Mouse (Mus musculus) yolk sac, embryonic 10.5 days (tissue): ENCODE results near the gene Mex3a.
"Not testable (repeated sequence)": the region's sequence is repeated elsewhere in the genome, so short reads cannot be mapped to it uniquely, and the experiment has no call there.

Experiments used
- DNase-seq: peaks from one replicate; pipeline ENCODE4 v3.0.0-alpha.2; 2017; ENCODE audit warnings: low spot score

Gene Mex3a

DNA sequence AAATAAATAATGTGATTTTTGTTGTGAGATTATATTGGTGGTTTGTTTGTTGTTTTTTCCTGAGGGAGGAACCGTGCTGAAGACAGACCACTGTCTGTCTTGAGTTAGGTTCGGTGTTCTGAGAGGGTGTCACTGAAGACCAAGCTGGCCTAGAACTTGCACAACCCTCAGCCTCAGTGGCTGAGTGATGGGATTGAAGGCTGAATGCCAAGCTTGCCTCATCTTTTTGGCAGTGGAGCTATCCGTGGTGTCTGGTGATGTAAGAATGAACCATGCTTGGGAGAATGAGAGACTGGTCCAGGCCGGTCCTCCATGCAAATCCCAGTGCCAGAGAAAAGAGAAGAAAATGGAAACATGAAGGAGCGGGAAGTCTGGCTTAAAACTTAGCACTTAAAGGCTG lies 37.5 kb downstream of the Mex3a start:
- no peak for DNase-seq

DNA sequence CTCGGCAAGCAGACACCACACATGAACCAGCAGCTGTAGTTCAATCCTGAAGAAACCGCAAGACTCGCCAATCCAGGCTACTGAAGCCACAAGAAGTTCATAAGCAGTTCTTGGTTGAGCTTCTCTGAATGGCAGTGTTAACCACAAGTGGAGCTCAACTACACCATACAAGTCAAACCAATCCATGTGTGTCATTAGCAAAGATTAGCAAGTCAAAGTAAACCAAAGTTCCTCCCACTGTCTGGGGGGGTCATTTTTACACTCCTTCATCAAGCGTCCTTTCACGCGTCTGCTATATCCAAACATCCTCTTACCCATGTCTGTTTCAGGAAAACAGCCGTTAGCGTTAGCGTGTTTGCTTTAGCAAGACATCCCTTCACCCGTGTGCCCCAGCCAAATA lies 38.1 kb downstream of the Mex3a start:
- DNase-seq = no peak

DNA sequence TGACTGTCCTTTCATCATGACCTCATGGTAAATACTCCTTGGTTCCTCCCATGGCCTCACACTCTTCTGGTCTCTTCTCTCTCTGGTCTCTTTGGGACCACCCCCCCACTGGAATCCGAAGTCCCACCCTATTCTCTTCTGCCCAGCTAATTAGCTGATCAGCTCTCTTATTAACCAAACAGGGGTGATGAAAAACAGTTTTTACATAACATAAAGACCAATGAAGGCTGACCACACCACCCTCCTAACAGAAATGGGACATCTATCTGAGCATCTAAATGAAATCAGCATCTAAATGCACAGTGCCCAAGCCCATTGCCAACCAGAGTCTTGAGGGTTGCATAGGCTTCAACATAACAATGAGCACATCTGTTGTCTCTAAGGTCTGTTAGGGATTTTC lies 39.7 kb downstream of the Mex3a start:
- DNase-seq = no peak

DNA sequence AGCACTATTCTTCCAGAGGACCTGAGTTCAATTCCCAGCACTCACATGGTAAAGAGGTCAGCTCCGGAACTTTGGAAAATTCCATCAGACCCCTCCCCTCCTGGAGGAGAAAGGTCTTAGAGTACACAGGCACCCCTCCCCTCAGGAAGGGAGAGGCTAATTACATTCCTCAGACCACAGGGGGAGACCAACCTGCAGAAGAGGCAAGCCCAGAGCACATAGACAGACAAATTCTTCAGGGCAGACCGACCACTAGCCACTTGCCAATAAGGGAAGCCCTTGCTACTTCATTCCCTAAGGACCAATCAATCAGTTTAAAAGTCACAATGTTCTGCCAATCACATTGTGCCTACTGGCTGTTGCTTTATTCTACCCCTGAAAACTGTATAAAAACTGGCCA lies 40.6 kb downstream of the Mex3a start:
- DNase-seq = no peak

DNA sequence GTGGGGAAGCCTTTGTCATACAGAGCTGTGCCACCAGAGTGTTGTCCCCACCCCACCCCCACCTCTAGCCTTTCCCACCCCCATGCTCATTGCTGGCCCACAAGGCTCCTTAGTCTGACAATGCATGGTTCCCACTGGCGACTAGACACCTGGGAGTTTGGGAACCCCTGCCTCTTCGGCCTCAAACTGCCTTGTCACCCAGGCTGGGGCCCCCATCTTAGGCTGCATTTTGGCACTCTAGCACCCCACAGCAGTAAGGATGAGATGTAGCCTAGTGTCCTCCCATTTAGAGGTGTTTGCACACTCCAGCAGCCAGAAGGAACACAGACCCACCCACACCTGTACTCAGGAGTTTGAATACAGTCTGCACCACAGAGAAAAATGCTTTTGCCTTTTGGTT lies 41.6 kb downstream of the Mex3a start:
- no peak for DNase-seq

DNA sequence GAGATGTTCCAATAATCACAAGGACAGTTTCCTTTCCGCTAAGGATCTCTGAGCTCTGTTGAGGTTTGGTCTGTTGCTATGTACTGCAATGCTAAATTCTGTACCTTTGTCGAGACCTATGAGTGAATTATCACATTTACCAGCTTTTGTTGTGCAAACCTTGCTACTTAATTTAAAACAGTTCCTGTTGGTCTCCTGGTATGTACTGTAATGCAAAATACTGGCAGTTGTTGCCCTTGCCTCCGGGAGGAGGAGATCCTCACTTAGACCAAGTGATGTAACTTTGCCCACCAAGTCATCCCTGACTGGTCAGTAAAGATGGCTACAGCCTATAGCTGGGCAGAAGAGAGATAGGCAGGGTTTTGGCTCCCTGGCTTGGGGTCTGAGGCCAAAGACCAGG lies 43.3 kb downstream of the Mex3a start, which contains the start of gene Ssr2:
TSS of gene Ssr2 (plus strand) at position 337 of the 400 bp plus-strand sequence.
- no peak for DNase-seq

DNA sequence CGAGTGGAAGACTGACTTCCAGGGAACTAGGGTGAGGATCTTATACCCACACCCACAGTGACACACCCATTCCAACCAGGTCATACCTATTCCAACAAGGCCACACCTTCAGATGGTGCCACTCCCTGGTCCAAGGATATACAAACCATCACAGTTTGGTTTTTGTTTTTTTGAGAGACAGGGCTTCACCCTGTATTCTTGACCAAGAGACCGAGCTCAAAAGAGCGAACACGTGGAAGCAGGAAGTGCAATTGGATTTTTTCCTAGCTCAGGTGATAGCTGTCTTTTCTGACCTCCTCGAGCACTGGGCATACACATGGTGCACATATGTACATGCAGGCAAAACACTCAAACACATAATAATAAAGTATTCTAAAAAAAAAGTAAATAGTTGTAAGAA lies 45.7 kb downstream of the Mex3a start:
- not testable (repeated sequence) for DNase-seq

DNA sequence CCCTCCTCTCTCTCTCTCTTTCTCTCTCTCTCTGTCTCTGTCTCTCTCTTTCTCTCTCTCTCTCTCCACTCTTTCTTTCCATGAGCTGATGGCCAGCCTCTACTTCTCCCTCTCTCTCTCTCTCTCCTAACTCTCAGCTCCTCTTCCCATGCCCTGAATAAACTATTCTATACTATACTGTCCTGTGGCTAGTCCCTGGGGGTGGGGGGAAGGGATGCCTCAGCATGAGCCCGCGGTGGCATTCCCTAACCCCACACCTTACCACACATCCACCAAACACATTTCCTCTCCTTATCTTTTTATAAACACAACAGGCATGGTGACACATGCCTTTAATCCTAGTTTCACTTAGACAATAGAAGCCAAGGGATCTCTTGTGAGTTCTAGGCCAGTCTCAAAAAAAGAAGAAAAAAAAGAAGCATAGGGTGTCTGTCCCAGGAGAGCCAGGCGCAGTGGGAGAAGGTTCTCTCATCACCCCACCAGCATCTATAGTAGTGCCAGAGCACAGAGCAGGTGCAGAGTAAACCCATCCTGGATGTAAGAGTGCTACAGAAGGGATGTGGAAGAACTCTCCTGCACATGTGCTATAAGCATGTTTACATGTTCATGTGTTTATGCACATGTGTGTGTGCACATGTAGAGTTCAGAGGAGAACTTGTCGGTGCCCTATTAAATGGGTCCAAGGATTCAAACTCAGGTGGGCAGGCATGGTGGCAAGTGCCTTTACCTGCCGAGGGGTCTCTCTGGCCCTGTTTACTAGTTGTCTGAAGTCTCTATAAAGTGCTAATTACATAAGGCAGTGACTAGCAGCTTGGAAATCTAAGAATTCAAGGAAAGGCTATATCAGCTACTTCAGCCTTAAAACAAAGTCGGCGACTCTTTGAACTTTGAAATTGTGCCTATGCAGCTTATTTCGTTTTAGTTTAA lies 46.6 kb downstream of the Mex3a start:
- no peak for DNase-seq

DNA sequence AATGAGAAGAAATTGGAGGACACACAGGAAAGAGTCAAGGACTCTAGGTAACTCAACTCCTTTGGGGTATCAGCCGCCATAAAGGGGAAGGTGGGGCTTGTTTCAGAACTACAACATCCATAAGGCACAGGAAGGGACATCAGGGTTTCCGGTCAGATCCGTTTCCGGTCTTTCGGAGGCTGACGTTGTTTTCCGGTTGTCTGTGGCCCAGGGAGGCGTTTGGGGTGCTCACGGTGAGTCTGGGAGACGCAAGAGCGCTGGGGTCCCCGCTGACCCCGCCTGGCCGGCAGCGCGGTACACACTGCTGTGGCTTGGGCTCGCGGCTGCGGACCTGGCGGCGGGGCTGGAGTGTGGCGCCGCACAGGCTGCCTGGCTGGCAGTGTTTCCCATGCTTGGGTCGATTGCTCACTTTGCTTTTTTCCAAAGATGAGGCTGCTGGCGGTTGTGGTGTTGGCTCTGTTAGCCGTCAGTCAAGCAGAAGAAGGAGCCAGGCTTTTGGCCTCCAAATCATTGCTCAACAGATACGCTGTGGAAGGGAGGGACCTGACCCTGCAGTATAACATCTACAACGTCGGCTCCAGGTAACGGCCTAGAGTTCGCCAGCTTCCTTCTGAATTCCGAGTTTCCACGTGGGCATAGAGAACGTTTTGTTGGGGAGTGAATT lies 47.4 kb downstream of the Mex3a start:
- DNase-seq = peak; percentile 84

DNA sequence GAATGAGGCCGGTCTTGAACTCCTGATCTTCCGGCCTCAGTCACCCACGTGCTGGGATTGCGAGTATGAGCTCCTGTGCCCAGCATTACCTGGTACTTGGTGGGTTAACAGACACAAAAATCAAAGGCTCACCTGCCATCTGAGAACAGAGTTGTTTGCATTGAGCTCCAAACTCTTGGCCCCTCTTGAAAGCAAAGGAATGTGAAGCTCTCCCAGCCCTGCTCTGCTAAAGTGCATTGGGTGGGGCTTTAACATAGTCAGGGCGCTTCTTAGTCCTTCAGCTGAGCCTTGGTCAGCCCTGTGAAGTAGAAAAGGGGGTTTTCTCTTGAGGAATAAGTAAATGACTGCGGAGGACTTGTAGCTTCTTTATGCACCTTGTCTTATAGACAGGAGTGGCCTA lies 53.6 kb downstream of the Mex3a start:
- DNase-seq = no peak

DNA sequence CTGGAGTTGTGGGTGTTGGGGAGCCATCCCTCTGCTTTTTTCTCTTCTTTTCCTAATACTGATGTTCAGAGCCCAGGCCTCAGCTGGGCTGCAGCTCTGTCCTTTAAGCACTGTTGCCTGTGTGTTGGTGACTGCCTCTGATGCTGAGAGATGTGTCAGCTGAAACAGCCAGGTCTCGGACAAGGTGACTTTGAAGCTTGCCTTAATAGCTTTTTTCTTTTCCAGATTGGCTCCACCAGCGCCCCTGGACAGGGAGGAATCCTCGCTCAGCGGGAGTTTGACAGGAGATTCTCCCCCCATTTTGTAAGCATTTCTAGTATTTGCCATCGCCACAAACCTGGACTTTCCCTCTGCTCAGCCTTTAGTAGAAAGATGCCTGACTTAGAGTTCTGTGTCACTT lies 54.4 kb downstream of the Mex3a start:
- DNase-seq = no peak

DNA sequence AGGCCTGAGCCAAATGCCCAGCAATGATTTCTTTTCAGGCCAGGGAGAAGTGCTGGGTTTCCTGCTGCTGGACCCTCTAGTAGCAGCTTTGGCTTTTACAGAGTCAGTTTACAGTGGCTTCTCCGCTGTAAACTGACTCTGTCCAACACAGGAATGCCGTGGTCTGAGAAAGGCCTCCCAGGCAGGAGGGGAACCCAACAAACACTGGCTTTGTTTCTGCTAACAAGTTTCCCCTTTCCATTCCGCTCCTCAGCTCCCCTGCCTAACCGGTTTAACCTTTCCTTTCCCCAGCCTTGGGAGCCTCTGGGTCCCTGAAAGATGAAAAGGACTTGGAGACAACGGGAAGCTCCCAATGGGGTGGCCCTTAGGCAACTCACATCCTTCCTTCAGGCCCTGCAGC lies 58.1 kb downstream of the Mex3a start:
- DNase-seq = no peak
